Mouse (Mus musculus) layer of hippocampus, adult 2 months (tissue): ENCODE results near the gene Pigq. TPM values are rescaled to one million over a fixed set of nuclear protein-coding genes. Genes with fewer than 3 reads are reported as not detected.

ENCODE experiments used
- DNase-seq, 2 experiments: peaks; one replicate each; pipeline ENCODE4 v3.0.0; 2022; ENCODE audit warnings: low spot score in 2 of 2
- H3K27ac ChIP-seq: fragments of 200-600 bp; 2 replicates; pipeline ENCODE4 v1.8.1; 2022
- H3K4me3 ChIP-seq: fragments of 200-600 bp; 2 replicates; pipeline ENCODE4 v1.8.1; 2022; ENCODE audit warnings: mild to moderate bottlenecking
- CTCF ChIP-seq: fragments of 200-600 bp; conservative IDR thresholded peaks from 2 replicates; pipeline ENCODE4 v1.8.1; 2022; ENCODE audit warnings: antibody characterized with exemption, mild to moderate bottlenecking, moderate library complexity
- total RNA-seq, 2 experiments: library from RNA; stranded (reverse); gene quantifications; 2 replicates each; pipeline ENCODE4 v1.2.3; 2021

The Pigq gene
- total RNA-seq, 2 experiments from 2014 or later: 120 TPM

DNA sequence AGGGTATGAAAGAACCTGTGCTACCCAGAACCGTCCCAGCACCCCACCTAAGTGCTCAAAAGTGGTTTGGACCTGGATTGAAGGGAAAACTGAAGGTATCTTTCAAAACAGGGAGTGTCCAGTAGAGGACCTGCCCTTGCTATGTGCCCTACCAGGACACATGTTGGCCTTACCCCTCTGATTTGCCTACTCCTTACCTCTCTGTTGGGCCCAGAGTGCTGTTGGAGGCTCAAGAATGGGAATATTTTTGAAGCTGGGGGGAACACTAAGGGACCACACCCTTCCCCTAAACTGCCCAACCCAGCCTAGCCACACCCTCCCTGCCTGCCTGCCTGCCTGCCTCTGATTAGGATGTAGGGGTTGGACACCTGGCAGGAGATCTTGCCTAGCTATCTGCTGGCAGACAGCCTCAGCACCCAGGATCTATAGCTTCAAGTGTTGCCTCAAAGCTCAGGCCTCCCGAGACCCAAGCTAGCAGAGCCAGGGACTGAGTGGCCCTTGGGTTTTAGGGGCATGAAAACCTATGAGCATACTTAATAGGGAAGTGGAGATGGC is 2.1 kb downstream of the Pigq start:
- peak overlapping the region; percentile 97; the same call in 1 of the 2 replicates for H3K27ac ChIP-seq
- TF ChIP-seq CTCF: no peak
- no peak overlapping the region for H3K4me3 ChIP-seq
- no peak for DNase-seq

DNA sequence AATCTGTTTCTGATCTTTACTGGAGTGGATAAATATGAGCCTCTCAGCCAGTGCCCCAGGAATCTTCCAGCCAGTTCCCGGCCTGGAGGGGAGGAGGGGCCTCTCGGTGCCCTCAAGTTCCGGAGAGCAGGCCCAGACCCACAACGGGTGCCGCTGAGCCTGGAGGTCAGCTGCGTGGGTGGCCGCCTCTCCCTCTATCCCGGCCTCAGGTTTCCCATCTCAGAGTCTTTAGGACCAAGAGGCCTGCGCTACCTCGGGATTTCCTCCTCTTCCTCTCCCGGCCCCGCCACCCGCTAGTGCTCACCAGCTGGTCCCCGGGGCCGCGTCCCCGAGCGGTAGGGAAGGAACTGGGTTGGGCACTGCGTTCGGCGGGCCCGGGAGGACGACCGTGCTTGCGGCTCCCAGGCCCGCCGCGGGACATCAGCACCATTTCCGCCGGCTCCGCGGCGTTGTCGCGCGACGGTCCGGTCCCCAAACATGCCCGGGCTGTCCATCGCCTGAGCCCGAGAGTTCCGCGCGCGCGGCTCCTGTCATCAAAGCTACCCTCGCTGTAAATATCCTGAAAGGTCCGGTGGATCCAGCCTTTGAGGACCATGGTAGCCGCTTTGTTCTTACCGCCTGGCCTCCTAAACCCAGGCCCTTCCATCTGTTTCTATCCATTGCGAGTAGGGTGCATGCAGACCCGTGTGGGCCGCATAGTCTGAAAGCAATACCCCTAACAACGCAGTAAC is 3.1 kb downstream of the Pigq start:
- no peak for TF ChIP-seq CTCF
- peak; percentile 58 to 79 for DNase-seq
- H3K4me3 ChIP-seq: peak overlapping the region; percentile 97
- peak overlapping the region; percentile 97 for H3K27ac ChIP-seq

DNA sequence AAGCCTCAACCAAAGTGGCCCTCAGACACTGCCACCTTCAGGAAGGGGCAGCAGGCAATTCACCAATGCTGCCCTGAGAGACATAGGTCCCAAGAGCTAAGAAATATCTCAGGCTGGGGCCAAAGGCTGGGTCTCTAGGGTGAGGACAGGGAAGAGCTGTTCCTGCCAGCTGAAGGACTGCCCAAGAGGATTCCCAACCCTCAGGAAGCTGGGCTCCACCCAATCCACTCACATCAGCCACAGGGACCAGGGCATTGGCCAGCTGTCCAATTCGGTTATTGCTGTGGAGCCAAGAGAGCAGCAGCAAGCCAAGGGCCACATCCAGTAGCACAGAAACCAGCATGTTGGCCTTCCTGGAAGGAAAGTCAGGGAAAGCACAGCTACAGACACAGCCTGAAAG is 10.2 kb downstream of the Pigq start:
- DNase-seq: no peak
- TF ChIP-seq CTCF: no peak
- Histone ChIP-seq H3K27ac (no peak overlapping the region), H3K4me3 (no peak overlapping the region)

DNA sequence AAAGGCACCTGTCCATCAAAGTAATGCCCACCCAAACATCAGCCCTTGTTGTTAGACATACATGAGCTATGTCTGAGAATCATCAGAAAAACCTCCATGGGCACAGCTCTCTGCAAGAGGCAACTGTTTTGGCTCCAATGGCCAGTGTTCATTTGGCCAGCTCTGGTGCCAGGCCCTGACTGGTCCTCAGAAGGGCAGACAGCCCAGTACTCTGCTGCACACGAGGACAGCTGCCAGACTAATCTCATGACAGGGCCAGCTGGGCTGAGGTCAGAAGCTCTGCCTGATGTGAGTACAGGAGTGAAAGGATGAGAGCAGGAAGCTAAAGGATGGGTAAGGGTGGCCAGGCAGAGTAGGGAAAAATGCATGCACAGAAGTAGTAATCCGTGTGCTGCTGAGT is 19.4 kb downstream of the Pigq start:
- Histone ChIP-seq H3K27ac (peak overlapping the region; percentile 86), H3K4me3 (no peak overlapping the region)
- TF ChIP-seq CTCF: no peak
- DNase-seq: peak; percentile 43 to 59

DNA sequence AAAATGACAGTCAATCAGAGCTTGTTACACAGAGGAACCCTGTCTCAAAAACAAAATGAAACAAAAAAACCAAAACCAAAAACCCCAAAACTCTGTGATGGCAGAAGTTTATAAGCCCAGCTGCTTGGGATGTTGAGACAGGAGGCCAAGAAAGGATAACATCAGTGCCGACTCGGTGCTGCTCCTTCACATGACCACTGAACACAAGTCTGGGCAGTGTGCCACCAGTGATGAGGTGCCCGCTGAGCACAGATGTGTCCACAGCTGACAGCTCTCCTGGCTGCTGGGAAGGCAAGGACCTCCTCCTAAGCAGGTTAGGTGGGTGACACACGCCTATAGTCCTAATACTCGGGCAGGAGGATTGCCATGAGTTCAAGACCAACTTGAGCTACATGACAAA is 22.6 kb downstream of the Pigq start:
- DNase-seq: no peak
- H3K4me3 ChIP-seq: no peak overlapping the region
- TF ChIP-seq CTCF: no peak
- peak overlapping the region; percentile 65 for H3K27ac ChIP-seq

DNA sequence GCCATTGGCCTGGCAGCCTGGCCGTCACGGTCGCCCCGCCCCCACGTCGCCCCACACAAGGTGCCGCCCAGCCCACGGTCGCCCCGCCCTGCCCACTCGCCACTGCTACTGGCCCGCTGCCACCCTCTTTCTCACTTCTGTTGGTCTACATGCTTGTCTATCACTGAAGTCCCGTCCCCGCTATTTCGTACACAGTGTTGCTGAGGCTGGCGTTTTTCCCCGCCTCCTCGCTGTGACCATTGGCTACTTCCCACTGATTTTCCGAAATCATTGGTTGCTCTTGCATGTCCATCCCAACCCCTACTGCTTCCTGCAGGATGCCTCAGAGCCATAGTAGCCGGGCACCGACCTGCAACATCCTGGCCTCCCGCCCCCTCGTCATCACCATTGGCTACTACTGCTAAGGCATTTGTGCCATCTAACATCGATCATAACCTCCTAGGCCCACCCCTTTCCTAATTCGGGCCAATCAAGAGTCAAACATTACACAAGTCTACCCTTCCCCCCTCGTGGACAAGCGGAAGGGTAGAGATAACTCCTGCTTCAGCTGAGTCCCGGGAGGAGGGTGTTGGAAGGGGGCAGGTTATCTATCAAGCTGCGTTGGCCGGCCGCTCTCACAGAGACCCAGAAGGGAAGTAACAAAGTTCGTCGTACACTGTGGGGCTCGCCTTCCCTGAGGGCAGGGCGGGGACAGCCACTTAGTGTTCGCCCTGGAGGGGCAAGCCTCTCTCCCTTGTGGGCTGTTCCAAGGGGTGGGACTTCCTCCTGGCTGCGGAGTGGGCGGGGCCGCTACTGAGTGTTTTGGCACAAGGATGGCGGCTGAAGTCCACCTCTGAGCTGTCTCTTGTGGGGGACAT is 24.7 kb downstream of the Pigq start:
- TF ChIP-seq CTCF: no peak
- H3K4me3 ChIP-seq: peak overlapping the region; percentile 52
- peak overlapping the region; percentile 92 for H3K27ac ChIP-seq

DNA sequence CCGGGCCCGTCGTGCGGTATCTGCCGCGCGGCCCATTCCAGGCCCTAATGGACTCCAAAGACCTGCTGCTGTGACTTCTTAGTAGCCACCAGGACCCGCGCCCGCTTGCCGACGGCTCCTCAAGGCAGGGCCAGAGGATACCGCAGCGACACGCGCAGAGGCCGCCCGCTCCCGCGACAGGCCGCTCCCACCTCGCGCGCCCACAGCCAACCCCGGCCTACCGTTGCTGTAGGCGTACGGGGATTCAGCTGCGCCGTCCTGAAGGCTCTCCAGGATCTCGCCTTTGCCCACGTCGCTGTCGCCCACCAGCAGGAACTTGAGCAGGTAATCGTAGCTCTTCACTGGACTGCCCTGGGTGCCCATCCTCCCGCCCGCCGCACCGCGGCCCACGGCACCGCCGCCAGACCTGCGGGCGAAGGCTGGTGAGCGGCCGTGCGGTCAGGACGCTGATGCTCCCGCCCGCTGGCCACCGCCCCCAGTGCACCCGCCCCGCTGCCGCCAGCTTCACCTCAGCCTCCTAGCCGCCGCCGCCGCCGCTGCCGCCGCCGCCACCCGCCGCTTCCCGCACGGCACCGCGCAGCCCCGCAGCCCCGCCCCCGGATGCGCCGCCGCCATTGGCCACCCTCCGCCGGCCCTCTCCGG is 25.5 kb downstream of the Pigq start, which contains the start of gene Rab40c:
Rab40c (minus strand) TSS at position 584 of the 642 bp plus-strand sequence.
- Histone ChIP-seq H3K4me3 (peak within 1 kb of the TSS; percentile 86), H3K27ac (peak within 1 kb of the TSS; percentile 92)
- TF ChIP-seq CTCF: no peak
- DNase-seq: peak in 1 of 2 experiments; percentile 37

More for the DNA sequence above, 24.7 kb downstream of the Pigq start:
- peak; percentile 100 for DNase-seq

DNA sequence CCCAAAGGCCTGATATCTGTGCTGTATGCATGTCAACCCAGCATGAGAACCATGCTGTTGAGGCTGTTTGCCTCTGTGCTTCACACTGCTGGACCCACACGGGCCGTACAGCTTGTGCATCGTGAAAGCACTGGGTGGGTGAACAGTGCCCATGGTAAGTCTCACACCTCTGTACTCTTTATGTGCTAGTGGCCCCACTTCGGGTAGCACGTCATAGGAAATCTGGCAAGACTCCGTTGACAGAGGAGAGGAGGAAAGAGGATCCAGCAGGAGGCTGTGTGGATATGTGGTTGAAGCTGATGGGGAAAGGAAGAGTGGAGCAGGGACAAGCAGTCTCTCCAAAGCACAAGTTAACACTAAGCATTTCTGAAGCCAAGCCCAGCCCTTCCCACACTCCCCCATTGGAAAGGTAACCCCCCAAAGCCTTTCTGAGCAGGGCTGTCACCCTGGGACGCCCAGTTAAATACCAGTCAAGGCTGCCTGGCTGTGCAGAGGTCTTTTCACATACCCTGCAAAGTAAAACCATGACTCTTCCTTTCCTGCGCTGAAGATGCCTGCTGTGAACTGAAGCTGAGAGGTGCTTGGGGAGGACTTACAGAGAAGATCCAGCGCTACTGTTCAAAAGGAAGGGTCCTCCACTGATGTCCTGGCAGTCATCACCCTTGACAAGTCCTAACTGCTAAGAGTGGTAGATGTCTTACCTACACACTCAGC is 26.5 kb downstream of the Pigq start:
- peak overlapping the region; percentile 83 for H3K27ac ChIP-seq
- TF ChIP-seq CTCF: no peak
- DNase-seq: no peak

DNA sequence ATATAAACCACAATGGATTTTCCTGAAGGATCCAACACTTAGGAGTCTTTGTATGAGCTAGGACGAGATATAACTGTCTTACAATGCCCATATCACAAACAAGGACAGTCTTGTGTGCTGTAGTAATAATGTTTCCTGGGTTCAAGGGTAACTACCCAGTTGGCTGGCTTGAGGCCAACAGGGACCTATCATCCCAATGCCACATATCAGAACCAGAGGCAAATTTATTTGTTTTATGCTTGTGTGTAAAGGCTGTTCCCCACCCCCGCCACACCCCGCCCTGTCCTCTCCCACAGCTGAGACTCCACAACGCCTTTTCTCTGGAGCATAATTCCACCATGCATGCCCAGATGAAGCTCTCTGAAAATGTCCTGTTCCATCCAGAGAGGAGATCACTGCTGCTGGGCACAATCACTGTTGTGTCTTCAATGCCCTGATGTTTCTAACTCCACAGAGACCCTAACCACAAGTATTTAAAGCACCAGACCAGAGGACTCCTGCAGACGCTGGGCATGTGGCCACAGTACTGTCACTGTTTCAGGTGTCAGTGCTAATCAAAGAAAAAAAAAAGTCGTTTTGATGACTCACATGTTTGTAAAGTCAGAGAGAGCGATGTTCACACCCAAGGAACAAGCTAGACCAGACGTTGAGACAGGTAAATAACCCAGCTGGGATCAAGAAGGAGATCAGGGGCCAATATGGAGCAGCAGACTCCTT is 27.6 kb downstream of the Pigq start:
- Histone ChIP-seq H3K4me3 (peak overlapping the region; percentile 86; the same call in 1 of the 2 replicates), H3K27ac (peak overlapping the region; percentile 83)
- TF ChIP-seq CTCF: no peak
- DNase-seq: no peak

More for the DNA sequence above, 26.5 kb downstream of the Pigq start:
- H3K4me3 ChIP-seq: peak overlapping the region; percentile 86

DNA sequence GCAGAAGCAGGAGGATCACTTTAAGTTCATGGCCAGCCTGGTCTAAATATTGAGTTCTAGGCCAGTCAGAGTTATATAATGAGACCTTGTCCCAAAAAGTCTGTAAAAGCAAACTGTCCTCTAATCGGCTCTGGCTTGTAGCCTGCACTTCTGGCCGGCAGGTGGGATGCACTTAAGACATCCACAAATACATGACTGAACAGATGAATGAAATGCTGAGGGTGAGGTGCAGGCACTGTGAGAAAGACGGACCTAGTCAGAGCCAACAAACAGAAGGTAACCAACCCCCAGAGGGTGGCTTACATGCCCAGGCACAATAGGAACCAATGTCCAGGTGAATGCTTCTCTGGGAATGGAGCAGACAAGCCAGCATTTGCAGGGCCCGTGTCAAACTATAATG is 30.4 kb downstream of the Pigq start:
- H3K27ac ChIP-seq: peak overlapping the region; percentile 86
- no peak for TF ChIP-seq CTCF
- H3K4me3 ChIP-seq: no peak overlapping the region; the same call in 1 of the 2 replicates
- no peak for DNase-seq

DNA sequence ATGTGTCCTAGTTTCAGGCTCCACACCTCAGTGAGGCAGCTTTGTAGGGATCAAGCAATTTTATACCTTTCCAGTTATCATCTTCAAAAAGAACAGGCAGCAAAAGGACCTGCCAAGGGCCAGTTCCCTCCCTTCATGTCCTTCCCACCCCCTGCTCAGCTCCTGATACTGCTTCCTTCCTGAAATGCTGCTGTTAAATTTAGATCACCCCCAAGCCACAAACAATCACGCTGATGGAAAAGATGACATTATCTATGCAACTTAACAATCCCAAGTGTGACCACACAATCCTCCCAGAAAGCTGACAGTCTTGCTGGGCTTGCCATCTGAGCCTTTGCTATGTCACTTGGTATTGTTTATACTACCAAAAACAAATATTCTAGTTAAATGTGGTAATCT is 30.9 kb downstream of the Pigq start:
- peak overlapping the region; percentile 10; the same call in 1 of the 2 replicates for H3K4me3 ChIP-seq
- no peak for DNase-seq
- TF ChIP-seq CTCF: no peak
- peak overlapping the region; percentile 86 for H3K27ac ChIP-seq
